Mouse (Mus musculus): ENCODE measurements around the gene Anapc16. TPM values are rescaled to one million over a fixed set of nuclear protein-coding genes. Genes with fewer than 3 reads are reported as not detected.
A peak's percentile ranks its signal among the peaks of the same experiment; 100 is the strongest.
"Not testable (repeated sequence)": the region's sequence is repeated elsewhere in the genome, so short reads cannot be mapped to it uniquely, and the experiment has no call there.

Gene Anapc16
- total RNA-seq, 2 experiments from 2014 or later, result 68.1 to 73.7 TPM

DNA sequence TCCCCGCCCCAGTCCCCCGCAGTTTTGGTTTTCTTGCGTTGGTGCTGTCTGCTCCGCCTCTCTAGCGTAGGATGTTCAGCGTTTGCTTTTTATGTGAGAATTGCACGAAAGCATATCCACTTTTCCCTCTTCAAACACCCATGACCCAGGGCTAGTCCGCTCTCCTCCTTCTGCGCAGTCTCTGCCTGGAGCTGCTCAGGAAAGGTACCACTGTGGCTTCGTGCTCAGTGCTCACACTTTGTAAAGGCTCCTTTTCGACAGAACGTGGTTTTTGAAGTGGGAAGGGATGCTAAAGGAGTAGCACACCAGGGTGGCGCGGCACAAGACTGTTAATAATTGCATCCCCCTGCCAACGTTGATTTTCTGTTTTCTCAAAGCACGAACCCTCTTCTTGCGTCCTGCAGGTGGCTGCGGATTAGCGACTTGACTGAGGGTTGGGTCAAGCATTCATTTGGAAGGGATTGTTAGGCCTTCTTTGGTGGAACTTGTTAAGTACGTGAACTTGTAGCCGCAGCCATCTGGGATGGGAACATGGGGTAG, 348 bp upstream of the Anapc16 start:
- intact Hi-C loops (cut with DNase I), result loop anchor here (2.0 to 5.0 kb wide), 3 partner anchors 36 to 79 kb away; partner anchors contain the start of gene Ddit4
- peak in 1 of 2 experiments; percentile 36 for DNase-seq

GRCm38 (mm10) chr10:60002203-60002602, 732 bp downstream of the Anapc16 start:
- no peak for DNase-seq
- intact Hi-C loops (cut with DNase I), result loop anchor here (2.0 to 5.0 kb wide), 3 partner anchors 35 to 80 kb away; partner anchors contain the start of gene Ddit4

DNA sequence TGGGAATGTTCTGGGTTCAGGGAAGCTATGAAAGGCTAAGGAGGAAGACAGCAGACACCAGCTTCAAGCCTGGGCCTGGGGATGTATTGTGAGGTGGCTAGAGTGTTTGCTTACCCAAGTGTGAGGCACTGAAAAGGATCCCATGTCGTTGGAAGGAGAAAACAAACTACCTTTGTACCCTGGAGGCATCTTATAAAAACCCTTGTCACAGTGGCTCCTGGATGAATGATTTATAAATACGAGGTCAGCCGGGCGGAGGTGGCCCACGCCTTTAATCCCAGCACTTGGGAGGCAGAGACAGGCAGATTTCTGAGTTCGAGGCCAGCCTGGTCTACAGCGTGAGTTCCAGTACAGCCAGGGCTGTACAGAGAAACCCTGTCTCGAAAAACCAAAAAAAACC, 1.3 kb downstream of the Anapc16 start:
- DNase-seq, result not testable (repeated sequence)
- intact Hi-C loops (cut with DNase I), result loop anchor here (2.0 to 5.0 kb wide), 3 partner anchors 34 to 81 kb away; partner anchors contain the start of gene Ddit4

DNA sequence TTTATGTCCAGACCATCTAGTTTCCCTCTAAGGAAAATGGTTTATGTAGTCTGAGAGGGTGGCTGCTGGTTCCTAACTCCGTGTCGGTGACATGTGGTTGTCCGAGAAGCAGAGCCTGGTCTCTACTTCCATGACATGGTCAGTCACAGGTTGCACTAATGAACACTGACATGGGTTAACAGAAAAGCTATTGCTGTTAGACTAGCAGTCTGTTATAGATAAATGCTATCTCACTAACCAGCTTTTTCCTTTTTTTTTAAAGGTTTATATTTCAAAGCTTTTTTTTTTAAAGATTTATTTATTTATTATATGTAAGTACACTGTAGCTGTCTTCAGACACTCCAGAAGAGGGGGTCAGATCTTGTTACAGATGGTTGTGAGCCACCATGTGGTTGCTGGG, 3.9 kb downstream of the Anapc16 start:
- intact Hi-C loops (cut with DNase I), result no loop called here
- no peak for DNase-seq

GRCm38 (mm10) chr10:59997591-59997990, 5.3 kb downstream of the Anapc16 start:
- intact Hi-C loops (cut with DNase I), result loop anchor here (2.0 kb wide), 1 partner anchor 19 kb away; no protein-coding TSS in a partner anchor
- DNase-seq, result peak; percentile 56 to 75

DNA sequence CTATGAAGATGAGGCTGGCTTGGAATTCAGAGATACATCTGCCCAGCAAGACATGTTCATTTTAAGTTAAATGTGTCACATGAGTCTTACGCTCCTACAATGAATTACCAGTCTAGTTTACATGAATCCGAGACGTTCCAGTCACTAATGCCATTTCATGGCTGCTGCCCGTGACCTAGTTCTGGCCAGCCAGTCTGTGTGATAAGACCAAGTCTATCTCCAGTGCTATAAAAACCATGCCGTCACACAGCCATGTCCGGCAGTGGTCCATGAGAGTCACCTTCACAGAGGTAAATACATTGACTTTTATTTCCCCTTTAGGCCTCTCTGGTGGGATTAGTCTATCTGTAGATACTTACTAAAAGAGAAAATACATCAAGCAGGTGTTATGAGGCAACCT, 7.0 kb downstream of the Anapc16 start:
- no peak for DNase-seq
- intact Hi-C loops (cut with DNase I), result loop anchor here (2.0 kb wide), 1 partner anchor 17 kb away; no protein-coding TSS in a partner anchor

- DNase-seq; intact Hi-C loops (cut with DNase I): not testable (repeated sequence)
Measured at GRCm38 (mm10) chr10:59993813-59994212, 9.1 kb downstream of the Anapc16 start.

GRCm38 (mm10) chr10:59992024-59992423, 10.9 kb downstream of the Anapc16 start:
- DNase-seq, result no peak
- intact Hi-C loops (cut with DNase I), result no loop called here

- DNase-seq, result no peak
- intact Hi-C loops (cut with DNase I), result no loop called here
Measured at GRCm38 (mm10) chr10:59991262-59991880, 11.6 kb downstream of the Anapc16 start.

DNA sequence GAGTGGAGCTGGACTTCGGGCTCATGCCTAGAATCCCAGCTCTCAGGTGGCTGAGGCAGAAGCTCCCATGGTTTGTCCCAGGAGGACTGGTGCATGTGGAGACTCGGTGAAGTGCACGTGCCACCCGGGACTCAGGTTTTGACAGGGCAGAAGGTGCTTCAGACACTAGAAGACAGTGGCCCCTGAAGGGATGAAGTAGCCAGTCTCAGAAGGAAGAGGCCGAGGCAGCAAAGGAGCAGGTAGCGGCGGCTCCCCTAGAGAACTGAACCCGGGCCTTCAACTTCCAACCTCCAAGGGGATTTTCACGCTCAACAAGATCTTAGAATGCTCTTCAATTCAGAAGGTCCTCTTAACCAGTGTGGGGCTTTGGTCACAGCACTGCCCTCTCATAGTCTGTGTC, 12.5 kb downstream of the Anapc16 start:
- DNase-seq, result no peak
- intact Hi-C loops (cut with DNase I), result no loop called here

DNA sequence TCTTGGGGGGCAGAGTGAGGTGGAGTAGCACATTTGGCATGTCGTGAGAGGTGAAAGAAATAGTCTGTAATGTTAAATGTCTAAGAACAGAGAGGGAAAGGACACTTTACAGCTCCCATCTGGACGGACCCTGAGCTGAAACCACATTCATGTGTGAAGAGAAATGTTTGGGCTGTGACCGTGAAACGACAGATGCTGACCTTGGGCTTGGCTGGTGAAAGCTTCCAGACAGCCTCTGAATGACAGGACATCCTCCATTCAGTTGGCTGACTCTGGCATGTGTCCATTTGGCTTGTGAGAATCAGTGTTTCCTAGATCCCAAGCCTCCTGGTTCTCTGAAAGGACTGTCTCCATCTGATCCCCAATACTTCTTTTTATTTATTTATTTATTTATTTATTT, 14.9 kb downstream of the Anapc16 start:
- peak in 1 of 2 experiments; percentile 59 for DNase-seq
- intact Hi-C loops (cut with DNase I), result no loop called here

DNA sequence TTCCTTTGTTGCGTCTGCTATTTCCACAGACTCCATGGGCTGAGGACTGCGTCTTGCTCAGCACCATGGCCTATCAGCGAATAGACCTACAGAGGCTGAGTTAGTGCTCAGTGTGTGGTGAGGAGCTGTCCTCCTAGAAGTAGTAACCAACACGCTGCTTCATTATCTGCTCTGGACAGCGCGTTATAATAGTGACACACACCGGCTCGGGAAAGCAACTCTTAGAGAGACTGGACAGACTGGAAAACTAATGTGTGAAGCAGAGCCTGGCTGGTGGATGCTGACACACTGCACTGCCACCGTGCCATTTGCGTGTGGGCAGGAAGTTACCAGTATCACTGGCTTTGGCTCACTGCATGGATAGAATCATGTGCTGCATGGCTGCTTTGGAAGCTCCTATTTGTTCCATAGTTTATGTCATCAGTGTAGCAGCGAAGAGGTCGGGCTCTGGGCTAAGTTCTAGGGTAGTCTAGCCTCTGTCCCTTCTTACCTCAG, 20.5 kb downstream of the Anapc16 start:
- intact Hi-C loops (cut with DNase I), result no loop called here
- DNase-seq, result no peak

GRCm38 (mm10) chr10:59981792-59982191, 21.1 kb downstream of the Anapc16 start:
- DNase-seq, result peak in 1 of 2 experiments; percentile 68

DNA sequence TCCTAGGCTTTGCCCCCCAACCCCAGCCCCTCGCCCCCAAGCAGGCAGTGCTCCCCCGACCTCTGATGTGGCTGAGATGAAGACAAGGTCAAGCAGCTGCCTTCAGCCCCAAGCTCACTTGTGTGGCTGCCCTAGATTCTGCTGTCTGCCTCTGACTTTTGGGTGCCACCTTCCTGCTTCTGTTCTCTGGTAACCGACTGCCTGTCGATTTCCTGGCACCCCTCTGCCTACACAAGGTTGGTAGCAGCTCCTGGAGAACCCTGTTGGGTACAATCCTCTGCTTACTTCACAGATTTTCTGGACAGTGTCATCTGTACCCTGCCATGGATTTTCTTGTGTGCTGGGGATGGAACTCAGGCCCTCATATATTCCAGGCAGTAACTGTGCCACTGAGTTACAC, 21.6 kb downstream of the Anapc16 start:
- intact Hi-C loops (cut with DNase I), result no loop called here
- DNase-seq, result no peak

More at GRCm38 (mm10) chr10:59981792-59982191, 21.1 kb downstream of the Anapc16 start:
- intact Hi-C loops (cut with DNase I), result no loop called here

GRCm38 (mm10) chr10:59980815-59981244, 22.1 kb downstream of the Anapc16 start:
- intact Hi-C loops (cut with DNase I), result no loop called here
- peak in 1 of 2 experiments; percentile 64 for DNase-seq

DNA sequence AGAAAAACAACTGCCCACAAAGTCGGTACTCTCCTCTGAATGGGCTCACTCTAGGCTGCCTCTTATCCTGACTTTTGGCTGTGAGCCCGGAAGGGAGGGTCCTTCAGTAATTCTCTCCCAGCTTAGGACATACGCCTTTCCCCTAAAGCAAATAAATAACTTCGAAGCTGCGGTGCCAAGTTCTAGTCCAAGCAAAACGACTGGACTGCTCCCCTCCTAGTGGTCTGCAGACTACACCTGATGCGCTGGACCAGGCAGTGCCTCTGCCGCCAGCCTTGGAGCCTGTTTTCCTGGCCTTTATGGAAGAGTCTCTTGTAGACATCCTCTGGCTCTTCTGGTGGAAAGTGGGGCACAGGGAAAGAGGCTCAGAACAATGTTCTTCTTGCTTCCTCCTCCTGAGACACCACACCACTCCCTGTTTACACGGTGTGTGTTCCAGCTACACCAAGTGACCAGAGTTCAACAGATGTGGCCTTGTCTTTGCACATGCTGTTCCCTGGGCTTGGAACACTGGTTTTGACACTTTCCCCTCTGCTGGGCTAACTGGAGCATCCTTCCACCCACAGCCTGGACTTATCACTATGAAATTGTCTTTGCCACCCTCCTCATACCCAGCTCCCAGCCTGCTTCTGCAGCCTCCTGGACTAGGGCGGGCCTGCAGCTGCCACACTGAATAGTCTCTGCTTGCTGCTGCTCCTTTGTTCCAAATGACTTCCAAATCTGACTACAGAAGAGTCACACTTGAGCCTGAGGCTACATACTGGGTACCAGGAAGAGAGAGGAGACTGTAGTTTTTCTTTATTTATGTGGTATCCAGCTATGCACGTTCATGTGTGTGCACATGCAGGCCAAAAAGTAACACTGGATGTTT, 23.8 kb downstream of the Anapc16 start:
- intact Hi-C loops (cut with DNase I), result loop anchor here (2.0 kb wide), 1 partner anchor 18 kb away; no protein-coding TSS in a partner anchor
- peak; percentile 82 to 88 for DNase-seq

DNA sequence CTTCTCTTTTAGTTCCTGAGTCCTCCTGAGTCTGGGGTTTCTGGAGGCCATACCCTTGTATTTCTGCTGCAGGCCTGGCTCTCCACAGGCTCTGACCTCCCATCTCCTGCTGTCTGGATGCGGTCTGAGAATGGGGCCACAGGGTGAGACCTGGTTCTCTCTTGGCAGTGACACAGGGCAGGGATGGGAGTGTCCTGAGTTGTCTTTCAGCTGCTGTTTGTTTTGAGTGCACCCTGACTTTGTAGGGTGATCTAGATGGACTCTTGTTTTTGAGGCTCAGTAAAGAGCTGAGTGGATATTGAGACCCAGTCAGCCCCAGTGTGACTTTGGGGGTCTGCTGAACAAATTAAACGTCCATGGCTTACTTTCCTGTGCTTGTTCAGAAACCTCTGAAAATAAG, 24.5 kb downstream of the Anapc16 start:
- DNase-seq, result peak in 1 of 2 experiments; percentile 63
- intact Hi-C loops (cut with DNase I), result loop anchor here (2.0 kb wide), 1 partner anchor 18 kb away; no protein-coding TSS in a partner anchor

DNA sequence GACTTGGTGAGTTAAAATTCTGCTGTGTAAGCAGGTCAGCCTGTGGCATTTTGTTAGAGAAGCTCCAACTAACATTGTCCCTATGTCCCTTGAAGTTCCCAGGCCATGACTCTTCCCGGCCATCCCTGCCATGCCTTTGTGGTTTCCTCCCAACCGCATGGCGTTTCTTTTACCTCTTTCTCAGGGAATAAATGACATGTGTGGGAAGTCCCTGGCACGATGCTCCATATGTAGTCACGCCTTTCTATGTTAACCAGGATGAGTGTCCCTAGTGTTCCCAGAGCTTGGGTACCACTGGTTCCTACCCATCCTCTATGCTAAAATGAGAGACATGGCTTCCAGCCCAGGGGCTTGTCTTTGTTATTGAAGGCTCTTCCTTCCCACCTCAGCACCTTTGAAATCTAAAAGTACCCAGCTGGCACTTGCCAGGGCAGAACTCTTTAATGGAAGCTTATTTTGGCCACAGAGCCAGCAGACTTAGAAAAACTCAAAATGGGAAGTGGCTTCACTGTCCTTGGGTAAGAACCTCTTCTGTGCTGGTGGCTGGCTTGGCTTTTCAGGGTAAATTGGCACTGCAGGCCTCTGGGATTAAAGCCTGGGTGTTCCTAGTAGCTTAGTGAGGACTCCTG, 25.1 kb downstream of the Anapc16 start:
- peak in 1 of 2 experiments; percentile 56 for DNase-seq

GRCm38 (mm10) chr10:59977141-59977540, 25.8 kb downstream of the Anapc16 start:
- intact Hi-C loops (cut with DNase I), result no loop called here
- no peak for DNase-seq

More for the DNA sequence above, 25.1 kb downstream of the Anapc16 start:
- intact Hi-C loops (cut with DNase I), result loop anchor here (2.0 kb wide), 1 partner anchor 19 kb away; no protein-coding TSS in a partner anchor

GRCm38 (mm10) chr10:59974786-59975185, 28.1 kb downstream of the Anapc16 start:
- peak in 1 of 2 experiments; percentile 69 for DNase-seq
- intact Hi-C loops (cut with DNase I), result loop anchor here (1.0 kb wide), 1 partner anchor 22 kb away; no protein-coding TSS in a partner anchor

Data from heart, postnatal 36 days (tissue).